Mouse (Mus musculus) gastrocnemius, adult 2 months (tissue): ENCODE results near the gene Cd86. TPM values are rescaled to one million over a fixed set of nuclear protein-coding genes. Genes with fewer than 3 reads are reported as not detected.

Source experiments
- DNase-seq: peaks from one replicate; pipeline ENCODE4 v3.0.0; 2022
- H3K27ac ChIP-seq: fragments of 200-600 bp; 2 replicates; pipeline ENCODE4 v1.8.1; 2022; ENCODE audit warnings: mild to moderate bottlenecking
- H3K4me3 ChIP-seq: fragments of 200-600 bp; 2 replicates; pipeline ENCODE4 v1.8.1; 2022; ENCODE audit warnings: mild to moderate bottlenecking, moderate library complexity
- CTCF ChIP-seq: fragments of 200-600 bp; IDR thresholded peaks from 2 replicates; pipeline ENCODE4 v1.8.1; 2022; ENCODE audit warnings: antibody characterized with exemption, mild to moderate bottlenecking, moderate library complexity
- intact Hi-C: fragments of 180-260 bp; cut with DNase I; formaldehyde crosslinking; loops from one replicate; pipeline ENCODE4 v1.15.1; 2025
- total RNA-seq, 2 experiments: library from RNA; stranded (reverse); gene quantifications; 2 replicates each; pipeline ENCODE4 v1.2.3; 2021

The Cd86 gene
- total RNA-seq, 2 experiments from 2014 or later, result 0.13 to 0.17 TPM

DNA sequence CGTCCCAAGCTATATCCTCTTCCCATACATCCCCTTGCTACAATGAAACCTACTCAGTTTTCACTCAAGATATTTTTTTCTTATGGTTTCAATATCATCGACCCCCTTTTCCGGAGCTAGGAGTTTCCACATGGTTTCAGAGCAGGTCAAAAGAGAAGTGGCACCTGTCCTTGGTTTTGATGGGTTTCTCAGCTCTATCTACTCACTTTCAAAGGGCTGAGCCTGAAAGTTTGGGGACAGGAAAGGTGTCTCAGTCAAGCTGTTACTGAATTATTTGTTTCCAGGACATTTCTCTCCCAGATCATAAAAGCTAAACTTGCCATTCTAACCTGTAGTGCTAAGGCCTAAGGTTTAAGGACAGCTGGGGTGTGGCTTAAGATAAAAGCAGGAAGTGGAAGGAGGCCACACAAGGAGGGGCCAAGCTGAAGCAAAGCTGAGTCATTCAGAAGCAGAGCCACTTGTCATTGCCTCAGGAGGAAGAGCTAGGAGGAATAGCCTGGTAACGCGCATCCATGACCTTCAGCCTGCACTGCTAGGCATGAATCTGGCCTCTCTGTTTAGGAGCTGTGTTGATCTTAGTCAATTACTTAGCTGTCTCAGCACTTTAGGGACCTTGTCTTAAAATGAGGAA lies 39.2 kb downstream of the Cd86 start:
- no peak overlapping the region for H3K4me3 ChIP-seq
- no peak for TF ChIP-seq CTCF
- intact Hi-C loops, result no loop called here
- H3K27ac ChIP-seq, result no peak overlapping the region
- no peak for DNase-seq

DNA sequence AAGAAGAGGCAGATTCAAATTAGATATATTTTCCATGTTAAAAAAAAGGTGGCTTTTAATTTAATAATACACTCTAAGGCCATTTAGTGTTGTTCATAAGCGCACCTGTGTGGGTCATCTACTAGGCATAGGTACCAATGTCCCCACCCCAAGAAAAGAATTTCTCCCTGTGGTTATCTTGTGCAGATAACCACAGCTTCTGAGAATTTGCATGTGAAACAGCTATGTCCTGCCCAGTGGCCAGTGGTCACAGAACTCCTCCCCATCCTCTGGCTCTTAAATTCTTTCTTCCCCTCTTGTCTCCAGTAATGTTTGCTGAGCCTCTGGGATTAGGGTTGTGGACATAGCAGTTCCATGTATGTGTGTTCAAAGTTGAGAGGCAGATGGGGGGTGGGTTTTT lies 40.0 kb downstream of the Cd86 start:
- Histone ChIP-seq H3K27ac (no peak overlapping the region), H3K4me3 (no peak overlapping the region)
- no peak for DNase-seq
- no peak for TF ChIP-seq CTCF
- intact Hi-C loops, result no loop called here

DNA sequence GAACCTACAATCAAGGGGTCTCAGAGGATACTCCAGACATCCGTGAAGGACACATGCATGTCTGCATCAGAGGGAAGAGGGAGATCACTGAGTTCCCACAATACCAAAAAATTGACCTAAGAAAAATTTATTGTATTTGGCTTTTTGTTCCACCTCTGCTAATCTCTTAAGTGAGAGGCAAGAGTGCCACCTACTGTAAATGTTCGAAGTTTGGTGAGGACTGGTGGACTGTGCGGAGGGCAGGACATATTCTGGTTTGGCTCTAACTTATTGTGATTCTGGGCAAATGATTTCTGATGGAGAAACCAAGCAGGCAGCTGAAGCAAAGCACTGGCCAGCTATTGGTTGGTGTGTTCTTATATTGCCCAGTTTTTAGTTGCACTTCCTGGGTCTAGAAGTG lies 43.6 kb downstream of the Cd86 start:
- intact Hi-C loops, result loop anchor here (1.0 kb wide), 1 partner anchor 149 kb away; no protein-coding TSS in a partner anchor
- Histone ChIP-seq H3K4me3 (no peak overlapping the region), H3K27ac (no peak overlapping the region)
- no peak for DNase-seq
- peak; percentile 50 for TF ChIP-seq CTCF

DNA sequence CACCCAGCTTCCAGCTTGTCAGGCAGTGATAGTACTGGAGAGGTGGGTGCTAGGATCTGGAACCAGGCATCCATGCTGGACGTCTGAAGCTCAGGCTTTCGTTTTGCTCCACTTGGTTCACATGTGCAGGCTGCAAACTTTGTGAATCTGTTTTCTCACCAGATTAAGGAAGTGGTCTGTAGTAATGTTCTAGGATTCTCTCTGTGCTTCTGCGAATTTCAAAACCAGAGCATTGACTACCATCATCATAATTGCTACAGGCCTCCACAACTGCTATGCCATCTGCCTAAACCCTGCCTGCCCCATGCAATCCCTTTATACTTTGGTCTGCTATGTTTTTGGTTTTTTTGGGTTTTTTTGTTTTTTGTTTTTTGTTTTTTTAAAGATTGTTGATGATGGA lies 44.8 kb downstream of the Cd86 start:
- intact Hi-C loops, result no loop called here
- no peak overlapping the region for H3K4me3 ChIP-seq
- TF ChIP-seq CTCF, result no peak
- no peak overlapping the region for H3K27ac ChIP-seq
- DNase-seq, result no peak

DNA sequence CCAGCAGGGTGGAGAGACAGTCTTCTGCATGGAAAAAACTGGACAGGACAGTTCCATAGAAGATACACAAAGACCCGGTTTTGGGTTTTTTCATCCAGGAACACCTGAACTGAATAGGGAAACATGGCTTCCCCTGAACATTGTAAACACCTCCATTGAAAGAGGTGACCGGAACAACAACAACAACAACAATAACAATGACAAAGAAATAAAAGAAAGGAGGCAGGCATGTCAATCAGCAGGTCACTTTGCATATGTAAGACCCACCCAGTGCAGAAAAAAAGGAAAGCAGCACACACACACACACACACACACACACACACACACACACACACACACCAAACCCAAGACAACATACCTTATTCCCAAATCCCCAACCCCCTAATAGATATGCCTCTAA lies 52.2 kb downstream of the Cd86 start:
- H3K27ac ChIP-seq, result no peak overlapping the region
- no peak for DNase-seq
- intact Hi-C loops, result no loop called here
- no peak overlapping the region for H3K4me3 ChIP-seq
- TF ChIP-seq CTCF, result no peak

DNA sequence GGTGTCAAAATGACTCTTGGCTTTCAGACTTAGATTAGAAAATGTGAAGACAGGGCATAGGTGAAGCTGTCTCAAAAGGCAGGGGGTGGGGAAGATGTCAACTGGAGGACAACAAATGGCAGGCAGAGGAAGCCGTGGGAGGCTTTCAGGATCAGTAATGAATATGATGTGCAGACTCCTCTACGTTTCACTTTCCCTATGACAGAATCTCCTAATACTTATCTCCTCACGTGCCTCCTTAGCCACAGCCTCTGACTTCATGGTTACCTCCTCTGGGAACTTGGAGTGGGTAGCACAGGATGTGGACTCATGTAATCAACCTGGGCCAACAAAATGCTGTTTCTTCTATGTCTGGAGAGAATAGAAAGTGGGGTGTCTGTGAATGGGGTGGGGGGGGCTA lies 63.2 kb downstream of the Cd86 start:
- H3K4me3 ChIP-seq, result no peak overlapping the region
- intact Hi-C loops, result no loop called here
- TF ChIP-seq CTCF, result no peak
- no peak for DNase-seq
- no peak overlapping the region for H3K27ac ChIP-seq

DNA sequence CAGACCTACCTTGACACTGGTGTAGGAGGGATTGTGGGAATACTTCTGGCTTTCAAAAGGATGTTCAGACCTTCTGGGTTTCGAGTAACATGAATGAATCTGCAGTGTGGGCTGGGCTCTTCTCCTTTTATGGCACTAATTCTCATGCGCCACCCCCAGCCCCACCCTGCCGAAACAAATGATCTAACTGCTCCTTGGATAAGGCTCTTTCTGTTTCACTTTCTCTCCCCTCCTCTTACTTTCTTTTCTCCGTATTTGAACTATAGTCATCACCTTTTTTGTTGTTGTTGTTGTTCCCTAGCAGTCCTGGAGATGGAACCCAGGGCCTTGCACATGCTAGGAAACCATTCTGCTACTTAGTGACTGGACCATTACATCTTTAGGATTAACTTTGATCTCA lies 67.6 kb downstream of the Cd86 start:
- intact Hi-C loops, result no loop called here
- H3K4me3 ChIP-seq, result no peak overlapping the region
- H3K27ac ChIP-seq, result no peak overlapping the region
- TF ChIP-seq CTCF, result no peak
- DNase-seq, result no peak

DNA sequence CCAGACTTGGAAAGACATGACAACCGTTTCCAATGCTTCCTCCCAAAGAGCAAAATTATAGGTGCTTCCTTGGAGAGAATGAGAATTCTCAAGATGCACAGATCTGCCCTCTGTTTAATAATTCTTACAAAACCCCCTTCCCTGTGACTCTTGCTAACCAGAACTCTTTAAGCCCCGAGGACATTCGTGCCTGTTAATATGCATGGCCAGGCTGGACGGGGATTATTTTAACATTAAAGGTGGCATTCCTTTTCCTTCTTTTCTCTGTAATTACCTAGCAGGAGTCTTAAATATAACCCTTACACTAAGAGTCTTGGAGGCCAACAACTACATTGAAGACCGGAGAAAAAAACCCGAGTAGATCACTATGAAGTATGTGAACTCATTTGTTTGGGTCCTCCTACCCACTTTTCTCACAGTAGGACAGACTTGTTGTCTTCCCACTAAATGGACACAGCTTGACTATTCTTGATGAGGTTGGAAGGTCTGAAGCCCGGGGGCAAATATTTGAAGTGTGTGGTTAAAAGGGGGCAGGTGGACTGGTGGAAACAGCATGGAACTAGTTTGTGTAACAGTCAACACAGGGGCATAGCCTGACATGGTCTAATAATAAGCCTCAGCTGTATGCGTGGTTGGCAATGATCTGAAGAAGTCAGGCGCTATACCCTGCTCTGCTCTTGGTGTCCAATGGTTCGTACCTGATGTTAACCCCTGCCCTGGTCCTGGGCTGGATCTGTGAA lies 69.0 kb downstream of the Cd86 start:
- Histone ChIP-seq H3K4me3 (no peak overlapping the region), H3K27ac (no peak overlapping the region)
- intact Hi-C loops, result no loop called here
- DNase-seq, result no peak
- no peak for TF ChIP-seq CTCF

DNA sequence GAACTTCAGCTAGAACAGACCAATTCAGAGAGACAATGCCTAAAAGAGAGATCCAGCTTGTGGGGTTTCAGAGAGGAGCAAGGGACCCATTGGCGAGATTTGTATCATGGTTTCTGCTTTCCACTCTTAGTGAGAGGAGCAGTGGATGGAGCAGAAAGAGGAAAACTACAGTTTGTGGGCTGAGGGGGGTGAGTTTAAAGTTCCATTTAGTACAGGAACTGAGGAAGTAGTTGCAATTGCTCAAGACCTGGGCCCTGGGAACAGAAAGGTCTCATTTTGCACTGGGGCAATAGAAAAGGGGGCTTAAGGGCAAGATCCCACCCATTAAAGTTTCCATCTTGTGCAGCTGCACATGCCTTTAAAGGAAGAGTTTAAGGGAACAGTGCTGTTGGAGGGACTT lies 76.0 kb downstream of the Cd86 start:
- H3K4me3 ChIP-seq, result no peak overlapping the region
- no peak for TF ChIP-seq CTCF
- DNase-seq, result no peak
- no peak overlapping the region for H3K27ac ChIP-seq
- intact Hi-C loops, result no loop called here

DNA sequence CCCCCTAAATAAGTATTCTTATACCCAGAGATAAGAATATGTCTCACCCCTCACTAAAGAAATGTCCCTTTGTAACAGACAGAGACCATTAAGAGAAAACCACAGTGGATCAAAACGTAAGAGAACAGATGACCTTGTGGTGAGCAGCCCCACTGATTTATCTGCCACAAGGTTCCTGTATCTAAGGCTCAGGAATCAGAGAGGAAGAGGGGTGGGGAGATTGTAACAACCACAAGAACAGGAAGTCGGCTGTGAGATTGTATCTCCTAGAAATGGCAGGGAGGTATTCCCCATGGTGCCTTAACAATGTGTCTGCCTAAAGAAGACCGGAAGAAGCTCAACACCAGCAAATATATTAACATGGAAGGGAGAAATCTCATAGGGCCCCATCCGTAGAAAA lies 77.9 kb downstream of the Cd86 start:
- no peak for TF ChIP-seq CTCF
- H3K27ac ChIP-seq, result no peak overlapping the region

DNA sequence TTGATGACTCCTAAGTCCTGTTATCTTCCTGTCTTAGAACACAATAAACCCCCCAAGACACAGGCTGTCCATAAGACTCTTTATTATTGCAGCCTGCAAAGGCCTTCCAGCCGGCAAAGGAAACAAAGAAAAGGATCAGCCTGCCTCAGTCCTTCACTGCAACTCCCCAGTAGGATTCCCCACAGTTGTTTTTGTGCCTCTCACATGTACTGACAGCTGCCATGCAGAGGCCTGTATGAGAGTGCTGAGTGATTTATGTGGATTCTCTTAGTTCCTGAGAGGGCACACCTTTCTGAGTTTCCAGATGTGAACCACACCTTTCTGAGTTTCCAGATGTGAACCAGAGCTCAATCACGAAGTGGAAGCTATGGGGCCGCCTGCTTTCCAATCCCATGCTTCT lies 83.8 kb downstream of the Cd86 start:
- no peak for DNase-seq
- no peak overlapping the region for H3K27ac ChIP-seq
- intact Hi-C loops, result no loop called here
- no peak overlapping the region for H3K4me3 ChIP-seq
- no peak for TF ChIP-seq CTCF

More for the DNA sequence above, 77.9 kb downstream of the Cd86 start:
- no peak overlapping the region for H3K4me3 ChIP-seq
- no peak for DNase-seq
- intact Hi-C loops, result no loop called here

DNA sequence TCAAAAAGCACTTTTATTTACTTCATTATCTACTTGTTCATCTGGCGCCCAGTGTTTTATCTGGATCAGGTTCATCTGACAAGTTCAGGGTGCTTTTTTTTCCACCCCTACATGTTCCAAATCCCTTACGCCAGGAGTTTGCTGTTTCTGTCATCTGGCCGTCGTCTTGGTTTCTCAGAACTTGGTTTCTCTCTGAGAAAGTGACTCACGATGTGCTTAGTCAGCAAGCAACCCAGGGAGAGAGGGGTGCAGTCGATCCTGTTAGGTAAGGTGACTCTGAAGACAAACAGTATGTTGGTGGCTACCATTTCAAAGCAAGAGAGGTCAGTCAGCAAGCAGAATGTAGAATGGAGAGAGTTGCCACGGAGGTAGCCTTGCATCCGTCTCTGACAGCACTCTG lies 93.9 kb downstream of the Cd86 start:
- Histone ChIP-seq H3K4me3 (no peak overlapping the region), H3K27ac (no peak overlapping the region)
- no peak for DNase-seq
- intact Hi-C loops, result no loop called here
- TF ChIP-seq CTCF, result no peak

DNA sequence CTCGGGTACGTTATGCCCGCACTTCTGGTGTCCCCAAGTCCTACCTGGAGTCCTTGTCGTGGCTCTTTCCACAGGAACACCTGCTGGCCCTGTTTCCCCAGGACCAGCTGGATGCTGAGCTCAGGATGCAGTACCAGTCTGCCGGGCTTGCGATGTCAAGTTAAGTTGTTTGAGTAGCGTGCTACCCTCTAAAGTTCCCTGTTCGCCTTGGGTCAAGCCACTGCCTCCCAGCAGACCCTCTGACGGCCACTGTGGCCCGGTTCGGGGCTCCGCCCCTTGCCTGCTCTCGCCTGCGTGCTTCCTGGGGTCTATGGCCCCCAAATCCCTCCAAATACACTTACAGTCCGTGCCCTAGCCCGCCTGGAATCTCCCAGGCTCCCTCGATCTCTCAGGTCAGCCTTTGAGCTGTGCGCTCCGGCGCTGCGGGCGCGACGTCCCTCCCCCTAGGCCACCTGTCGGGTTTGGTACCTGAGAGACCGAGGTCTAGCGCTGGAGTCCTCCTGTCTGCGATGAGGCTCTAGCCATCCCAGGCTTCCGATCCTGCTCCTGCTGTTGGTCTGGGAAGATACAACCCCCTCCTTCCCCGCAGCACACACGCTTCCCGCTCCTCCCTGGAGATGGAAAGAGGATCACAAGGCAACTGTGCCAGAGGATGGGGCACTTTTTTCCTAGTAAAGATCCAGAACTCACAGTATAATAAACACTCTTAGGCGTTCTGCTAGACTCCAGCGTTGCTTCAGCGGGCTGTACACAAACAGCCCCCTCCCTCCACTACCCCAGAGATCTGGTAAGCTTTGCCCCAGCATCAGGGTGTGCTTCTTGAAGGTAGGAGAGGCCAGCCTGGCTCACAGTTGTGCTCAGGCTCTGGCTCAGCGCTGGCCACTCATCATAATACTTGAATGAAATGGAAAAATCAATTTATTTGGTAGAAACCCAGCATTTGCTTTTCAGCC lies 104.2 kb downstream of the Cd86 start, which contains the start of gene Casr:
TSS of gene Casr (minus strand) at position 756 of the 953 bp plus-strand sequence.
- H3K4me3 ChIP-seq, result peak within 1 kb of the TSS; percentile 61
- intact Hi-C loops, result no loop called here
- TF ChIP-seq CTCF, result no peak
- H3K27ac ChIP-seq, result no peak within 1 kb of the TSS
- no peak for DNase-seq
